Mouse (Mus musculus): ENCODE data around the gene Ttc28. TPM values are rescaled to one million over a fixed set of nuclear protein-coding genes. Genes with fewer than 3 reads are reported as not detected.

Gene Ttc28
- total RNA-seq, 2 experiments from 2014 or later: 0.41 to 1.0 TPM

- no peak for ATAC-seq (replicated peaks; ENCODE audit: poor library complexity, severe bottlenecking)
Observed at GRCm38 (mm10) chr5:111120705-111121420, 241.3 kb downstream of the Ttc28 start.

GRCm38 (mm10) chr5:111122332-111123049 is 242.9 kb downstream of the Ttc28 start:
- no peak for ATAC-seq (replicated peaks; ENCODE audit: poor library complexity, severe bottlenecking)

- no peak for ATAC-seq (replicated peaks; ENCODE audit: poor library complexity, severe bottlenecking)
Observed at GRCm38 (mm10) chr5:111123050-111123746, 243.6 kb downstream of the Ttc28 start.

- ATAC-seq (replicated peaks; ENCODE audit: poor library complexity, severe bottlenecking): peak; percentile 68
Observed at GRCm38 (mm10) chr5:111124620-111125200, 245.1 kb downstream of the Ttc28 start.

DNA sequence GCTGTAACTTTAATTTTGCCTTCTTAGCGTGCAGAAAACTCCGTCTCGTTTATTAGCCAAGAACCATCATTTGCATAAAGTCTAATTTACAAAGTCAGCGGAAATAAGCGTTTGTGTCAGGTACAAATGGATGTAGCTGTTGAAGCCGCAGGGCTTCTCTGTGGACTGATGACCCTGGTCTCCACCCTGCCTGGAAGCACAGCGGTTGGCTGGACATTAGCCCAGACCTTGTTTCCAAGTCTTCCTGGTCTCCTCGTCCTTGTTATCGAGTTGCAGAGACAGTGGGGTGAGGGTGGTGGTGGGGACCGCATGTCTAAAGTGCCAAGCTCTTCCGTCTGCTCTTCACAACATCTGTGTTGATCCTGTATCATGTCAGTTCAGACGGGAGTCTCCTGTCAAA is 246.1 kb downstream of the Ttc28 start:
- ATAC-seq (replicated peaks; ENCODE audit: poor library complexity, severe bottlenecking): no peak

DNA sequence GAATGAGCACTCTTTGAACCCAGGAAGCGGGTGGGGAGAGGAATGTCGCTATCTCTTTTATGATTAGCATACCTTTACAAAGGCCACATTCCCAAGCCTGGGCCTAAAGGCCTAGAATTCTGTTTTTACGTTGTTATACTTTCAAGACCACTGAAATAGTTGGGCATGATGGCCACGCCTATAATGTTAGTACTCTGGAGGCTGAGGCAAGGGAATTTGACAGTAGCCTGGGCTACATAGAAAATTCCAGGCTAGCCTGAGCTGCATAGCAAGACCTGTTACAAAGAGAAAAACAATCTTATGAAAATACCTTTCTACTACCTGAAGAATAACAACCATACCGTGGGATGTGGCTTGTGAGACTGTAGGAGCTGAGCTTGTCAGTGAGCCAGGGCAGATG is 248.2 kb downstream of the Ttc28 start:
- ATAC-seq (replicated peaks; ENCODE audit: poor library complexity, severe bottlenecking): no peak

GRCm38 (mm10) chr5:111130121-111130520 is 250.5 kb downstream of the Ttc28 start:
- ATAC-seq (replicated peaks; ENCODE audit: poor library complexity, severe bottlenecking): no peak

- ATAC-seq (replicated peaks; ENCODE audit: poor library complexity, severe bottlenecking): no peak
Observed at GRCm38 (mm10) chr5:111131561-111131960, 252.0 kb downstream of the Ttc28 start.

- ATAC-seq (replicated peaks; ENCODE audit: poor library complexity, severe bottlenecking): peak; percentile 87
Observed at GRCm38 (mm10) chr5:111133150-111133549, 253.5 kb downstream of the Ttc28 start.

DNA sequence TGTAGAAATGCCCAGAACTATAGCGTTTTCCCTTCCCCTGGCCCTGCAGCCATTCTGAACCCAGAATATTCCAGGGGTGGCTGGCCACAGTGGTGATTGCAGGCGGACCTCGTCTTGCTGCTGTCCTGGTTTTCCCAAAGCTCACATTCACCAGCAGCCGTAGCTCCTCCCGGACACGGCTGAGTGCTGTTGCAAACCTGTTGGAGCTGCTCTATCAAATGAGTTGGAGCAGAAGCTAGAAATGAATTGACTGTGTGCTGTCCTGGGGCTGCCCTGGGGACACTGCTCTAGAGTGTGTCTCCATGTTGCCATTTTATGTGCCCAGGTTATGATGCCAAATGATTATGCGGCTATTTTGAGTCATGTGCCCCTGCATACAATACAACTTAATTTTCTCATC is 254.2 kb downstream of the Ttc28 start:
- no peak for ATAC-seq (replicated peaks; ENCODE audit: poor library complexity, severe bottlenecking)

- ATAC-seq (replicated peaks; ENCODE audit: poor library complexity, severe bottlenecking): no peak
Observed at GRCm38 (mm10) chr5:111137283-111137682, 257.7 kb downstream of the Ttc28 start.

DNA sequence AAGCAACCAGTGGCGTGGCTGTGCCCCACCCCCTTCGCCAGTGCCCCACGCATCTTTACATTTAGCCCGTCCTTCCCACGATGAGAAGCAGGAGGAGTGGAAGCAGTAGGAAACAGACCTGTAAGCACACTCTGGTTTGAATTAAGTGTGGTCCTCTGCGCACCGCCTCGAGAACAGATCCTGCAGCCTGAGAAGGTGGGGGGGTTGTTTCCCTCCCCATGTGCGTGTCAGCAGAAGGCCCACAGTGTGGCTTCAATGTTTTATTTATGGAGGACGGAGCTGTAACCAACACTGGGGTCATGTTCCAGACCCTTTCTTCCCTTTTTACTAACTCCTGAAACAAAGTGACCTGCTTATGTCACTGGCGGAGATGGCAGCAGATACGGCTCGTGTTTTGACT is 258.1 kb downstream of the Ttc28 start:
- ATAC-seq (replicated peaks; ENCODE audit: poor library complexity, severe bottlenecking): no peak

GRCm38 (mm10) chr5:111138239-111138833 is 258.7 kb downstream of the Ttc28 start:
- ATAC-seq (replicated peaks; ENCODE audit: poor library complexity, severe bottlenecking): no peak

DNA sequence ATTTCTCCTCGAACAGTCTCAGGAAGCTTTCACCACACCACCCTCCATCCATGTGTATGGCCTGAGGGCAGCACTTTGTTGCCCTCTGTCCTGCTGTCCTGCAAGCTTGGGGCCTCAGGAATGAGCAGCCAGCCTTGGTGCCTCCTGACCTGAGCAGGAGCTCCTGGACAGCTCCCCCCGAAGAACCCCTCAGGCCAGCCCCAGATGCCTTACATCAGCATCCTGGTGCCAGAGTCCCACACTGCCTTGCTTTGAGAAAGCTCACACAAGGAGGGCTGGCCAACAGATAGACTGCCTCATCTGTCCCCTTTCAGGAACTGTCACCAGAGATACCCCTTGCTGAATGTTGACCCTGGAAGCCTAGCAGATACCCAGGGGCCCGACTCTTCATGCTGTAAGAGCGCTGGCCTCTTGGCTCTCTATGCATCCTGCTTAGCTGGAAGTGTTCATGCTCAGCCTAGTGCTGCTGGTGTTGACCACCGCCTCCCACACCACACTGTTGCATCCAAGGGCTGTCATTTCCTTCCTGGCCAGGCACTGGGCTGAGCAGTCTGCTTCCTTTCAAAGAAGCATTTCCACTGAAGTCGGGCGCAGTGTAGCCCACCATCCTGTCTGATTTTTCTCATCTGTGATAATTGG is 259.4 kb downstream of the Ttc28 start:
- ATAC-seq (replicated peaks; ENCODE audit: poor library complexity, severe bottlenecking): peak; percentile 70

- ATAC-seq (replicated peaks; ENCODE audit: poor library complexity, severe bottlenecking): peak; percentile 35
Observed at GRCm38 (mm10) chr5:111139622-111140021, 260.0 kb downstream of the Ttc28 start.

GRCm38 (mm10) chr5:111141139-111141885 is 261.7 kb downstream of the Ttc28 start:
- peak; percentile 86 for ATAC-seq (replicated peaks; ENCODE audit: poor library complexity, severe bottlenecking)

GRCm38 (mm10) chr5:111142837-111143236 is 263.2 kb downstream of the Ttc28 start:
- no peak for ATAC-seq (replicated peaks; ENCODE audit: poor library complexity, severe bottlenecking)

DNA sequence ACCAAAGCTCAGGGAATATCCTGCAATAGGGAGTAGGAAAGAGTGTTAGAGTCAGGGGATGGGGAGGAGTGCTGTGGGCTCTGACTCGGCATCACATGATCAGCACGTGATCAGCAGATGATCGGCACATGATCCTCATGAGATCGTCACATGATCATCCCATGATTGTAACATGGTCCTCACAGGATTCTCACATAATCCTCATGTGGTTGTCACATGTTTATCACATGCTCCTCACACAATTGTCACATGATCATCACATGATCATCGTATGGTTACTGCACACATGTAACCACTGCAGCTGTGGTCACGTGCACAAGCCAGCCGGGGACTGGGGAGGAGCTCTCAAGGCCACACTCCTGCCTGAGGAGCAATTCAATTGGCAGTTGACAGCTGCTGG is 264.8 kb downstream of the Ttc28 start:
- no peak for ATAC-seq (replicated peaks; ENCODE audit: poor library complexity, severe bottlenecking)

DNA sequence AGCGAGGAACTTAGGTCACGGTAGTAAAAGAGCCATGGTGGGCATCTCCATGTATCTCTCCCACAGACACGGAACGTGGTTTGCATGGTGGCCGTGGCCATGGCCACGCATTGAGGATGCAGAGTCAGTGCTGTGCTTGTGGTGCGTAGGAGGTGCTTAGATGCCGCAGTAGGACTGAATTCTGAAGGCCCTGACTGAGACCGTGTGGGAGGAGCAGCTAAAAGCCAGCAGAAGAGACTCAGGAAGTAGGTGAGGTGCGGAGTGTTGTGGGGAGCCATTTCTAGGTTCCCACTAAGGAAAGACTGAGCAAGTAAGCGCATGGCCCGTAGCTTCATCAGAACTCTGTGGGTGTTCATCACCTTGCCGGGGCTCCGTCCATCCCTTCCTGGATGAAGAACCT is 271.0 kb downstream of the Ttc28 start:
- no peak for ATAC-seq (replicated peaks; ENCODE audit: poor library complexity, severe bottlenecking)
